Mouse (Mus musculus): ENCODE measurements around the gene Nos3. TPM values are rescaled to one million over a fixed set of nuclear protein-coding genes. Genes with fewer than 3 reads are reported as not detected.
A peak's percentile ranks its signal among the peaks of the same experiment; 100 is the strongest.
"Not testable (repeated sequence)": the region's sequence is repeated elsewhere in the genome, so short reads cannot be mapped to it uniquely, and the experiment has no call there.

Gene Nos3
- total RNA-seq, 4 experiments from 2014 or later, result 5.8 to 8.0 (median 6.9) TPM

GRCm38 (mm10) chr5:24374666-24375328 is 10.2 kb downstream of the Nos3 start:
- DNase-seq (ENCODE audit: low spot score in 2 of 2), result no peak

- DNase-seq (ENCODE audit: low spot score in 2 of 2), result no peak
Observed at GRCm38 (mm10) chr5:24378700-24379099, 14.1 kb downstream of the Nos3 start.

GRCm38 (mm10) chr5:24379501-24379900 is 14.9 kb downstream of the Nos3 start:
- DNase-seq (ENCODE audit: low spot score in 2 of 2), result peak in 1 of 2 experiments; percentile 32

GRCm38 (mm10) chr5:24380499-24380898 is 15.9 kb downstream of the Nos3 start:
- no peak for DNase-seq (ENCODE audit: low spot score in 2 of 2)

GRCm38 (mm10) chr5:24381486-24381885 is 16.9 kb downstream of the Nos3 start:
- DNase-seq (ENCODE audit: low spot score in 2 of 2), result no peak

- no peak for DNase-seq (ENCODE audit: low spot score in 2 of 2)
Observed at GRCm38 (mm10) chr5:24381988-24382387, 17.4 kb downstream of the Nos3 start.

- DNase-seq (ENCODE audit: low spot score in 2 of 2), result peak; percentile 85 to 89
Observed at GRCm38 (mm10) chr5:24383026-24383859, 18.6 kb downstream of the Nos3 start.

- DNase-seq (ENCODE audit: low spot score in 2 of 2), result peak; percentile 25 to 61
Observed at GRCm38 (mm10) chr5:24384407-24384806, 19.8 kb downstream of the Nos3 start.

GRCm38 (mm10) chr5:24385374-24385773 is 20.8 kb downstream of the Nos3 start:
- no peak for DNase-seq (ENCODE audit: low spot score in 2 of 2)

GRCm38 (mm10) chr5:24385887-24386550 is 21.4 kb downstream of the Nos3 start:
- no peak for DNase-seq (ENCODE audit: low spot score in 2 of 2)

- peak; percentile 32 to 70 for DNase-seq (ENCODE audit: low spot score in 2 of 2)
Observed at GRCm38 (mm10) chr5:24387264-24388241, 22.9 kb downstream of the Nos3 start.

GRCm38 (mm10) chr5:24388246-24388915 is 23.8 kb downstream of the Nos3 start:
- no peak for DNase-seq (ENCODE audit: low spot score in 2 of 2)

- DNase-seq (ENCODE audit: low spot score in 2 of 2), result no peak
Observed at GRCm38 (mm10) chr5:24389011-24389657, 24.5 kb downstream of the Nos3 start.

- DNase-seq (ENCODE audit: low spot score in 2 of 2), result no peak
Observed at GRCm38 (mm10) chr5:24389658-24390020, 25.0 kb downstream of the Nos3 start.

GRCm38 (mm10) chr5:24391864-24392263 is 27.3 kb downstream of the Nos3 start, which contains the start of gene Atg9b:
TSS of gene Atg9b (minus strand) at chr5:24392143.
- DNase-seq (ENCODE audit: low spot score in 2 of 2), result no peak

- DNase-seq (ENCODE audit: low spot score in 2 of 2), result no peak
Observed at GRCm38 (mm10) chr5:24392724-24393123, 28.1 kb downstream of the Nos3 start.

GRCm38 (mm10) chr5:24393392-24393997 is 28.9 kb downstream of the Nos3 start, which contains the start of gene Abcb8:
TSS of gene Abcb8 (plus strand) at chr5:24393663.
- DNase-seq (ENCODE audit: low spot score in 2 of 2), result peak; percentile 51 to 83

- DNase-seq (ENCODE audit: low spot score in 2 of 2), result peak; percentile 96
Observed at GRCm38 (mm10) chr5:24394165-24394894, 29.7 kb downstream of the Nos3 start.

- DNase-seq (ENCODE audit: low spot score in 2 of 2), result not testable (repeated sequence)
Observed at GRCm38 (mm10) chr5:24396254-24396653, 31.6 kb downstream of the Nos3 start.

Data from left cerebral cortex, adult 8-10 months (tissue).